Mouse (Mus musculus) WW6 (cell line): ENCODE measurements around the gene Krtap1-4.
A peak's percentile ranks its signal among the peaks of the same experiment; 100 is the strongest.
"Not testable (repeated sequence)": the region's sequence is repeated elsewhere in the genome, so short reads cannot be mapped to it uniquely, and the experiment has no call there.

Source experiments
- DNase-seq: peaks from one replicate; pipeline ENCODE4 v3.0.0-alpha.2; 2013; ENCODE audit warnings: low read depth, low spot score

Gene Krtap1-4

DNA sequence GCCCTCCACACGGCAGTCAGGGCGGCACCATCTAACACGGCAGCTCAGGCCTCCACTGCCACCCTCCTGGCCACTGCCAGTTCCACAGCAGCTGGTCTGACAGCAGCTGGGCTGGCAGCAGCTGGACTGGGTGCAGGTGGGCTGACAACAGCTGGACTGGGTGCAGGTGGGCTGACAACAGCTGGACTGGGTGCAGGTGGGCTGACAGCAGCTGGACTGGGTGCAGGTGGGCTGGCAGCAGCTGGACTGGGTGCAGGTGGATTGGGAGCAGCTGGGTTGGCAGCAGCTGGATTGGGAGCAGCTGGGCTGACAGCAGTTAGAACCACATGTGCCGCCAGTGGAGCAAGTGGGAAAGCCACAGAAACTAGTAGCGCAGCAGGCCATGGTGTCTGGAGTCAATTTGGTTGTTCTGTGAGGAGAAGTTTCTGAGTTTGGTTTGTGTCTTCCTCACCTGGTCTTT is at the start of gene Krtap1-4:
Gene Krtap1-4 (minus strand): TSS at position 410 of the 460 bp plus-strand sequence.
- no peak for DNase-seq

DNA sequence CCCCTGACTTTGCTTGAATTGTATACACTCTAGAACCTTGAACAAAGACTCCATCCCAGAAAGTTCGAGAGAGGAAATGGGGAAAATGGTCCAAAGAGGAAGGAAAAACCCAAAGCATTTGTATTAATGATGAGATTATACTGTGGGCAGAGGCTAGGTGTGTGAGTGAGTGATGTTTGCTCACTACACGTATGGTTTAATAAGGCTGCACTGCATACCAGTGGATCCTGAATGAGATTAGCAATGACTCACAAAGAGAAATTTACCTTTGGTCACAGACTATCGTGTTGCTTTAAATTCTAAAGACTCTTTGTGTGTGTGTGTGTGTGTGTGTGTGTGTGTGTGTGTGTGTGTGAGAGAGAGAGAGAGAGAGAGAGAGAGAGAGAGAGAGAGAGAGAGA is 47.4 kb upstream of the Krtap1-4 start:
- DNase-seq, result no peak

DNA sequence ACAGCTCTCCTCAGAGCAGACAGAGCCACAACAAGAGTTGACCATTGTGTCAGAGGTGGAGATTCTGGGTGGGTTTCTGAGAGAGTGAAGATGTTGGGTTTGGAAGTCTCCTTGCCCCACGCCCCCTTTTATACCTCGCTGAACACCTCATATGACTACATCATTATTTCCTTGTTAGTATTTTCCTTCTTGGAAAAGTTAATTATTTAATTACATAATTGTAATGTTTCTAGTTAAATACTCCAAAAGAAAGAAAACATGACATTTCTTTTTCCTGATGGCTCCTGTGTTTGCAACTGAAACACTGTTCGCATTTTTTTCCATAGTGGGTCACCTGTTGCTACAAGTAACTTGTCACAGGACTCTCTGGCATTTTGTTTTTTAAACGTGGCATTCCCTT is 44.7 kb upstream of the Krtap1-4 start, which contains the start of gene Krtap4-1:
Gene Krtap4-1 (minus strand): TSS at position 101 of the 400 bp plus-strand sequence.
- DNase-seq, result no peak

DNA sequence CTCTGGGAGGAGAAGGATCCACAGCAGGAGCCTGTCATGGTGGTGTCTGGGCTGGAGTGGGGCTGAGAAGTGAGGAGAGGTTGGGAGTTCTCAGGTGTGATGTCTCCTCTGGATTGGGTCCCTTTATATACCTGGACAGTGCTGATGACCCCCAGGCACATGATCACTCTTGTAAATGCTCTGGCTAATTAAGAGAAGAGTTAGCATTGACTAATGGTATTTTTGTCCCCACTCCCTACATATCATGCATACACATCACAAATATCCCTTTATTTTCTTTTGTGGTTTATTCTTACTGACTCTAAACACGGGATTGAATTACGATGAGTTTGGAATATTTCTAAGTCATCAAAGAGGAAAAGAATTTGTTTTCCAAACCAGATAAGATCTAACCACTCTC is 36.9 kb upstream of the Krtap1-4 start, which contains the start of gene Gm11562:
Gene Gm11562 (minus strand): TSS at position 101 of the 400 bp plus-strand sequence.
- DNase-seq, result no peak

DNA sequence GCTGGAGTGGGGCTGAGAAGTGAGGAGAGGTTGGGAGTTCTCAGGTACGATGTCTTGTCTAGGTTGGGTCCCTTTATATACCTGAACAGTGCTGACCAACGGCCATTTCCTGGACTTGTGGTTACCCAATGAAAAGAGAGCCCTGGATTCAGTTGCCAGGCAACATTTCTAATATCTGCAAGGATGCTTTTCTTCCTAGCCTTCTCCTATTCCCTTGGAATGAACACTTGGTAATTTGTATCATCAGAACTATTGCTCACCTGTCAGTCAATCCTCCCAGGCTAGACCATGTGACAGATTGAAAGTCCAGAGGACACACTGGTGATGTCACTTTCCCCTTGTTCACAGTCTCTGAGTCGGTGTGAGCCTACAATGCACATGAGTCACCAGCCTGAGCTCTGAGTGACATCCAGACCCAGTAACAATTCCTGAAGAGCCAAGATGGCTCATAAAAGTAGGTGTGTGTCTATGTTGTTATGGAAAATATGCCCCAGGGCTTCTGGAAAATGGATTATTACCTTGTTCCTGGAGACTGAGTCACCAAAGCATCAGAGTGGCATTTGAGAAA is 31.4 kb upstream of the Krtap1-4 start, which contains the start of gene Krtap2-4:
Gene Krtap2-4 (minus strand): TSS at position 51 of the 568 bp plus-strand sequence.
- DNase-seq, result no peak

DNA sequence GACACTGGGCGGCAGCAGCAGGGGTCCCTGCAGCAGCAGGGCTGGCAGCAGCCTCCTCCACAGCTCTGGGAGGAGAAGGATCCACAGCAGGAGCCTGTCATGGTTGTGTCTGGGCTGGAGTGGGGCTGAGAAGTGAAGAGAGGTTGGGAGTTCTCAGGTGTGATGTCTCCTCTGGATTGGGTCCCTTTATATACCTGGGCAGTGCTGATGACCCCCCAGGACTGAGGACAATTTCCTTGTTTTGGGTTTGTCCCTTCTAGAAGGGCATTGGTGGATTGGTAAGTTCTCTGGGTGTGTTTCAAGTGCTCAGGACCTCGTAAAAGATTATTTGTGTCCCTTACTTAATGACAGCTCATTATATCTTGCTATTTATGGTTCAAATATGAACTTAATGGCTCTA is 26.6 kb upstream of the Krtap1-4 start, which contains the start of gene Gm11937:
Gene Gm11937 (minus strand): TSS at position 101 of the 400 bp plus-strand sequence.
- DNase-seq, result not testable (repeated sequence)

DNA sequence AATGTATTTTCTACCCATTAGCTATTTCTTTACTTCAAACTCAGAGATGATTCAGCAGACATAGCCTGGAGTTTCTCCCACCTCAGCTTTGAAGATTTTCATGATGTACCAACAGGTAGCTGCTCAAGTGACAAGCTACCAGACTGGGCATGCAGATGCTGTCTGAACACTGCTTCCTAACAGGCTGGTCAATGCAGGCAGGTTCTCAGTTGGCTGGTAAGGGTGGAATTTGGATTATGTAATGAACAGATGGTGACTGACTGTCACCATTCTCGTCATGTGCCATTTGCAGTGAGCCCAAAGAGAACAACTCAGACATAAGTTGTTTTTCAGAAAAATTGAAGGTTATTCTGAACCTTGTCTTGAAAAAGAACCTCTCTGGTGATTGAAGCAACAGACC is 25.7 kb upstream of the Krtap1-4 start:
- no peak for DNase-seq

DNA sequence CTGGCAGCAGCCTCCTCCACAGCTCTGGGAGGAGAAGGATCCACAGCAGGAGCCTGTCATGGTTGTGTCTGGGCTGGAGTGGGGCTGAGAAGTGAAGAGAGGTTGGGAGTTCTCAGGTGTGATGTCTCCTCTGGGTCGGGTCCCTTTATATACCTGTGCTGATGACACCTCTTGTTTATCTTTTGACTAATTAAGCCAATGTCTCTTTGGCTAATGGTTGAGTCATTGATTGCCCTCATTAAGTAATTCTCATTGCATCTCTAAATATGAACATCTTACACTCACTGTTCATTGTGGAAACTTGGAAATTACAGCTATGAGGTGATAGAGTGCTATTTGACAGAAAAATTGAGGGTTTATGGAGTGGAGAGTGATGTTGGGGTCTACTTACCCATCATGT is 19.8 kb upstream of the Krtap1-4 start, which contains the start of gene Gm11938:
Gene Gm11938 (minus strand): TSS at position 101 of the 400 bp plus-strand sequence.
- not testable (repeated sequence) for DNase-seq

DNA sequence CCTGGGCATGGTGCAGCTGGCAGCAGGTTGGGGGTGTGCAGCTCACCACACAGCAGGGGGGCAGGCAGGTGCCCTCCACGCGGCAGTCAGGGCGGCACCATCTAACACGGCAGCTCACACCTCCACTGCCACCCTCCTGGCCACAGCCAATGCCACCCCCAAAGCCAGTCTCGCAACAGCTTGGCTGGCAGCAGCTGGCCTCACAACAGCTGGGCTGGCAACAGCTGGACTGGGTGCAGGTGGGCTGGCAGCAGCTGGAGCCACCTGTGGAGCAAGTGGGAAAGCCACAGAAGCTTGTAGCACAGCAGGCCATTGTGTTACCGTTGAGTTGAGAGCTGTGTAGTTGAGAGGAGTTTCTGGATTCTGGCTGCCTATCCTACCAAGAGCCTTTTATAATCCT is 14.3 kb upstream of the Krtap1-4 start, which contains the start of gene Krtap9-3:
Gene Krtap9-3 (minus strand): TSS at position 364 of the 400 bp plus-strand sequence.
- DNase-seq, result not testable (repeated sequence)

DNA sequence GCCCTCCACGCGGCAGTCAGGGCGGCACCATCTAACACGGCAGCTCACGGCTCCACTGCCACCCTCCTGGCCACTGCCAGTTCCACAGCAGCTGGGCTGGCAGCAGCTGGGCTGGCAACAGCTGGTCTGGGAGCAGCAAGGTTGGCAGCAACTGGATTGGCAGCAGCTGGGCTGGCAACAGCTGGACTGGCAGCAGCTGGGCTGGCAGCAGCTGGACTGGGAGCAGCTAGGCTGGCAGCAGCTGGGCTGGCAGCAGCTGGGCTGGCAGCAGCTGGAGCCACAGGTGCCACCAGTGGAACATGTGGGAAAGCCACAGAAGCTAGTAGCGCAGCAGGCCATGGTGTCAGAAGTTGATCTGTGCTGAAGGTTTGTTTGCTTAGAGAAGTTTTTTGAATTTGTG is 7.5 kb upstream of the Krtap1-4 start, which contains the start of gene Krtap1-3:
Gene Krtap1-3 (minus strand): TSS at position 359 of the 400 bp plus-strand sequence.
- DNase-seq, result no peak

DNA sequence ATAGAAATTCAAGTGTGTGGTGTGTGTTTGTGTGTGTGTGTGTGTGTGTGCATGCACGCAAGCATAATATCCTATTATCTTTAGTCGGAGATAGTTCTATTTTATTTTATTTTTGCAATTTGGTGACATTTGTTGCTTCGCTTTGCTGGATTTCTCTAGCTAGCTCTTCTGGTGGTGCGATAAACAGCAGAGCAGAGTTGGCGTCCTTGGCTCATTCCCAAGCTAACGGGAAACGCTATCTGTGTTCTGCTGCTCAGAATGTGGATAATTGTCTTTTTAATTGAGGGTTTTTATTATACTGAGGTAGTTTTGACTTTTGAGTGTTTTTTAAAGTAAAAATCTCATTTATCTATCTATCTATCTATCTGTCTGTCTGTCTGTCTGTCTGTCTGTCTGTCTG is 1.6 kb upstream of the Krtap1-4 start:
- DNase-seq, result no peak

DNA sequence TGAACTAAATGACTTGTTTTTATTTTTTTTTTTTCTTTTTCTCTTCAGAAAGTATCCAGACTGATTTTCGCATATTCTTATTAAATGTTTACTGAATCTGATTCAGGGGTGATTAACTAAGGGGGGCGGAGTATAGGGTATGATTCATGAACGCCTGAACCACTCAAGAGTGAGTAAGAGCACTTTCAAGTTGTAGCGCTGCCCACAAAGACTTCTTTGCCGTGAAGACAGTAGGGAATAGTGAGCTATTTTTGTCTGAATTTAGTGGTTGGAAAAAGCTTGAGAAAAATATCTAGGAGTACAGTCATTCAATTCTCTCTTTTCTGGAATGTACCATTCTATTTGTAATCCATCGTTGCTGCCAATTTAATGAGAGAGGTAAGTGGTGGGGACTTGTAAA is 1.9 kb downstream of the Krtap1-4 start:
- no peak for DNase-seq

DNA sequence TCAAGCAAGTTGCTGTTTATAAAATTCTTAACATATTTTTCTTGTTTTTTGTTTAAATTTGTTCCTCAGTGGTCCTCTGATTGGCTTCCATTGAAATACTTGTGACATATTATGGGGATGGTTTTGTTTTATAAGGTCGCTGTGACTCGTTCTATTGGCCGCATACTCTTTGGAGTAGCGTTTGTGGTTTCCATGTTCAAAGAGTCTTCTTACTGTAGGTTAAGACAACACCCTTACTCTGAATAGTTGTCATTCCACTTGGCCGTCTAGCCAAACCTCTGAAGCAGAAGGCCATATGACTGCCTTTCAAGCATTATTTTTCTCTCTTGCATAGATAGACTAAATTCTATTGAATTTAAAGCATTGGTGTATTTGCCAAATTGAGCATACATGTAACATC is 2.4 kb downstream of the Krtap1-4 start:
- DNase-seq, result no peak

DNA sequence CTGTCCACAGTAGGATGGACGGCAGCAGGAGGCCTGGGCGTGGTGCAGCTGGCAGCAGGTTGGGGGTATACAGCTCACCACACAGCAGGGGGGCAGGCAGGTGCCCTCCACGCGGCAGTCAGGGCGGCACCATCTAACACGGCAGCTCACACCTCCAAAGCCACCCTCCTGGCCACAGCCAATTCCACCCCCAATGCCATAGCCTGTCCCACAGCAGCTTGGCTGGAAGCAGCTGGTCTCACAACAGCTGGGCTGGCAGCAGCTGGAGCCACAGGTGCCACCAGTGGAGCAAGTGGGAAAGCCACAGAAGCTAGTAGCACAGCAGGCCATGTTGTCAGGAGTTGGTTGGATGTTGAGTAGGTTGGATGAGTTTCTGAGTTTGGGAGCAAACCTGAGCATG is 2.8 kb downstream of the Krtap1-4 start, which contains the start of gene Krtap1-5:
Gene Krtap1-5 (minus strand): TSS at position 381 of the 400 bp plus-strand sequence.
- no peak for DNase-seq

DNA sequence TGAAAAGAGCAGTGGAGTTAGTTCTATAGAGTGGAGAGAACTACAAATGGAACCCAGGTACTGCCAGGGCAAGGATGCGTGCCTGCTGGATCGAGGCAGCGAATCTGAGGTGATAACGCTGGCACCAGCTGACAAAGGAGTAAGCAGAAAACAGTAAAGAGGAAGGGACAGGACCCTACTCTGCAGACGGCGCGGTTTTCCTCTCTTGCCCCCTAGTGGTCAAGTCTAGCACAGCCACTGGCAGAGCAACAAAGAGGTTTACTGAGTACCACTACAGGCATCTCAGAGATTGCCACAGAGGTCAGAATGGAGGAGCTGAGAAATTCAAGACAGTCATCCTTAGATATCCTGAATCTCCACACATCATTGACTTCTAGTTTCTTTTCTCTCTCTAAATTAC is 9.3 kb downstream of the Krtap1-4 start:
- peak; percentile 53 for DNase-seq

DNA sequence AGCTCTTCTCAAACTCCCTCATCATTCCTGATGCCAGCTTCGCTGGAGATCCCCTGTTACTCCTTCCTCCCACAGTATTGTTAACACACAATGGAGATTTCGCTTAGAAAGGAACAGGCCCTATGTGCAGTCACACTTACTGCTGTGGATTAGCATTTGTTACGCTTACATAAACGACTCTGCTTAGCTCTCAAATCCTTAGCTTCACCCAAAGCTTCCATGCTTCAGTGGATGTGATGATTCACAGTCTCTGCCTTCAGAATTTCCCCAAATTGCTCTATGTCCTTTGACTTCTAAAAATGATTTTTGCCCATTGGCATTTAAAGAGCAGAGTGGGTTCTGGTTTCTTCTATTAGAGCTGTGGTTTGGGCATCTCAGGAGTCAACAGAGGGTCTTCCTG is 10.3 kb downstream of the Krtap1-4 start:
- DNase-seq, result no peak

DNA sequence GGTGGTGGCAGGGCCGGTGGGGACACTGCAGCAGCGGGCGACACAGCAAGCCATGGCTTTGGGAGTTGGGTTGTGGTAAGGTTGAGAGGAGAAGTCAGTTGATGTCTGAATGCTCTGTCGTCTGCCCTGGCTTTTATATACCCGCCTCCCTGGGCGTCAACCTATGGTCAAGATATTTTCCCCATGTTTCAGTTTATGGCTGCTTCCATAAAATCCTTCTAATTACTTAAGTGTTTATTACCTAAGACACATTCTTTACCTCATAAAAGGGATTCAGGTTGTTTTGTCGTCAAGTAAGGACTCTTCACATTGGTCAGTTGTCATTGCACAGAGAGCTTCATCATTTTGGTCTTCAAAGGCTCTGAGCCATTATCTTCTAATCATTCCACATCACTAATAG is 16.9 kb downstream of the Krtap1-4 start, which contains the start of gene Krtap3-1:
Gene Krtap3-1 (minus strand): TSS at position 101 of the 400 bp plus-strand sequence.
- no peak for DNase-seq

DNA sequence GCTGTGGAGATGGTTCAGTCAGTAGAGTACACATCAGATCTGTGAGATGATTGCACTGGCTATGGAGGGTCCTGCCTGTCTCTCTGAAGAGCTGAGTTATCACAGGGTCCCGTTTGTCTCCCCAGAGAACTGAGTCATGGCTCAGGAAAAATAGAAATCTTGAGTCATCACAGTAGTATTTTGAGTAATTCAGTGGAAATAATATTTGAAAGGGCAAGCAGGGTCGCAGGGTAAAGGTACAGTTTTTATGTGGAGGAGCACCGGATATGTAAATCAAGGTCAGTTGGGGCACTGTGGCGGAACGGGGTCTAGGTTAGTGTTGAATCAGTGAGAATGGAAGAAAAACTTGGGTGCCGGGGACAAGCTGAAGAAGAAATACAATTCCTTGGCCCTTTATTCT is 20.9 kb downstream of the Krtap1-4 start:
- no peak for DNase-seq

DNA sequence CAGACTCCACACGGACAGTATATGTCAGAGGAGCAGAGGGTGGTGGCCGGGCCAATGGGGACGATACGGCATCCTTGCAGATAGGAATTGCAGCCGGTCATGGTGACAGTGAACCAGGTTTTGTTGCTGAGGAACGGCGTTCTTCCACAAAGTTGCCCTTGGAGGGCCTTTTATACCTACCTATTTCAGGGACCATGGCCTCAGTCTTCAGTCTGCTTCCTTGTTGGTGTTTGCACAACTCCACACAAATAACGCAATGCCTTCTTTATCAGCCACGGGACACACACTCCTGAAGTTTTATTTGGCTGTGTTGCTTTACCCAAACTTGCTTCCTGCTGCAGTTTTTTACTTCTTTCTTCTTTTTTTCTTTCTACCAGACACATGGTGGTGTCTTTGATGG is 24.1 kb downstream of the Krtap1-4 start, which contains the start of gene Gm11939:
Gene Gm11939 (minus strand): TSS at position 101 of the 400 bp plus-strand sequence.
- no peak for DNase-seq

DNA sequence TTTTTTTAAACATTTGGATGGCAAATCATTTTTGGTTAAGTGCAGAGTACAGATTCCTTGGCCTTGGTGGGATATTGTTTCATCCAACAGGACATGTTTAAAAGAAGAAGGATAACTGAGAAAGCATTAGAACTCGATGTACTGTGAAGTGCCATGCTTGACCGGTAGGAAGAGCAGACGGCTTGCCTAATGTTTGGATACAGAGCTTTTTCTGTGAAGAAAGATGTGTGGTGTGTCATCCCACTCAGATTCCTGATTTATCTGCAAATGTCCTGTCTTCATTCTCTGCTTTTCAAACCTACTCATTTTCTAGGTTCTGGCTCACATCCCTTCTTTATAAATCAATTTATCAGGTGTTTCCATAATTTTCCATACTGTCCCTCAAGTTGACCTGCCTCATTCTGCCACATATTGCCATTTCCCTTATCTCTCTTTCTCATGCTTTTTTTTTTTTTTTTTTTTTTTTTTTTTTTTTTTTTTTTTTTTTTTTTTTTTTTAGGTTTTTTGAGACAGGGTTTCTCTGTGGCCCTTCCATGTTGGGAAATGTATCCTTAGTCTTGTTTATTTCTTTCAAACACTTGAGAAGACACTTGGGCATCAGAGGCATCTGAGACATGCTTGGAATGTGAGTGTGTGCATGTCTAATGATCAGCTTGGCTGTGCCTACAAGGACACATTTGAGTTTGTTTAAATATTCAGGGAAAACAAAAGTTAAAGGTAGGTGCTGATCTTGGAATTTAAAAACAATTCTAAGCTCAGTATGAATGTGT is 25.3 kb downstream of the Krtap1-4 start:
- no peak for DNase-seq

DNA sequence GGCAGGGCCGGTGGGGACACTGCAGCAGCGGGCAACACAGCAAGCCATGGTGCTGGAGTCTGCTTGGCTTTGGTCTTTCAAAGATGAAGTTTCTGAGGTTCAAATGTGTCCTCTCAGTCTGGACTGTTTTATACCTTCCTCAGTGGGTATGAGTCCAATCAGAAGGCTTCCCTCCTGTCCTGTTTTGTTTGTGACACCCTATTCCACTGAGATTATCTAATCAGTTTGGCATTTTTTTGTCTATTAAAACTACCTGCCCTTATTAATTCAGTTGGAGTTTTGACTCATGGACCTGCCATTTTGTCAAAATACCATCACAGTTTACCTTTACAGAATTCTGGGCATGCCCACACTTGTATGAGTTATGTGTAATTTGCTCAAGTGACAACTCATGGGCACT is 26.7 kb downstream of the Krtap1-4 start, which contains the start of gene Krtap3-2:
Gene Krtap3-2 (minus strand): TSS at position 101 of the 400 bp plus-strand sequence.
- no peak for DNase-seq

DNA sequence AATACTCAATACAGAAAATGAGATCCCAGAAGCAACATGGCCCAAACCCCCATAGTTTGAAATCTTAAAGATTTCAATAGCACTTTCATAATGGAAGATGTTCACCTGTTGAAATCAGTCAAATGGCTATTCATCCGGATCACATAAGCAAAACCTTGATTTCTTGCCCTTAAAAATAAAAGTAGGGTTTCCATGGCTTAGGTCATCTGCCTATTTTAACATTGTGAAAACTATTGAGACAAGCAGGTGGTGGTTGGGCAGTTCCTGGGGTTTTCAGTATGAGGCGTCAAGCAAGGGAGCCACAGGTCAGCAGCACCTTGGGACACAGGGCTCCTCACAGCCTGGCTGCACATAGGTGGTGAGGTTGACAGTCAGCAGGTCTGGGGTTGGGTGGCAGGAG is 27.3 kb downstream of the Krtap1-4 start:
- DNase-seq, result no peak
